Mouse (Mus musculus) intestine, embryonic 14.5 days (tissue): ENCODE results near the gene Tdrd9. TPM values are rescaled to one million over a fixed set of nuclear protein-coding genes. Genes with fewer than 3 reads are reported as not detected.
"Not testable (repeated sequence)": the region's sequence is repeated elsewhere in the genome, so short reads cannot be mapped to it uniquely, and the experiment has no call there.

Source experiments
- ATAC-seq: fragments of 200-750 bp; cut with Nextera tagmentation; replicated peaks from 2 replicates; pipeline ENCODE4 v1.8.0; 2017; ENCODE audit warnings: low read depth, moderate number of reproducible peaks, moderate TSS enrichment, moderate library complexity; ENCODE audit not compliant: low FRiP score, low TSS enrichment
- DNase-seq: peaks from one replicate; pipeline ENCODE4 v3.0.0-alpha.2; 2018; ENCODE audit warnings: low spot score
- H3K27ac ChIP-seq: fragments of 300-500 bp; sonication (generic); 2 replicates; pipeline ENCODE4 v1.5.1; 2014; ENCODE audit warnings: low read depth, mild to moderate bottlenecking, control low read depth
- H3K27me3 ChIP-seq: fragments of 300-500 bp; sonication (generic); replicated peaks from 2 replicates; pipeline ENCODE4 v1.6.1; 2014; ENCODE audit warnings: low read length, control low read depth; ENCODE audit not compliant: control insufficient read depth, insufficient read depth
- H3K36me3 ChIP-seq: fragments of 300-500 bp; sonication (generic); 2 replicates; pipeline ENCODE4 v1.6.1; 2014; ENCODE audit warnings: low read length, control low read depth; ENCODE audit not compliant: control insufficient read depth, insufficient read depth
- H3K4me1 ChIP-seq: fragments of 300-500 bp; sonication (generic); replicated peaks from 2 replicates; pipeline ENCODE4 v1.6.1; 2014; ENCODE audit warnings: low read length, control low read depth, mixed read lengths; ENCODE audit not compliant: control insufficient read depth, insufficient read depth
- H3K4me2 ChIP-seq: fragments of 300-500 bp; sonication (generic); 2 replicates; pipeline ENCODE4 v1.6.1; 2014; ENCODE audit warnings: low read length
- H3K4me3 ChIP-seq: fragments of 300-500 bp; sonication (generic); 2 replicates; pipeline ENCODE4 v1.5.1; 2014; ENCODE audit warnings: low read depth, low read length, control low read depth, mixed read lengths
- H3K9ac ChIP-seq: fragments of 300-500 bp; sonication (generic); 2 replicates; pipeline ENCODE4 v1.6.1; 2014; ENCODE audit warnings: mild to moderate bottlenecking, low read length
- H3K9me3 ChIP-seq: fragments of 300-500 bp; sonication (generic); 2 replicates; pipeline ENCODE4 v1.6.1; 2016; ENCODE audit warnings: low read length, control low read depth; ENCODE audit not compliant: control insufficient read depth
- WGBS: fragments of 180-500 bp; shearing (Covaris S2); extraction: QIAGEN DNeasy Blood & Tissue Kit; methylation state at CpG from one replicate; pipeline ENCODE4 v1.1.7; 2014; 5-methylcytosine and 5-hydroxymethylcytosine counted together
- polyA plus RNA-seq: library from polyadenylated mRNA; unstranded; fragments of >200 nt; fragmentation: Nextera tagmentation; extraction: Ambion mirVana; gene quantifications from 2 replicates; pipeline ENCODE4 v1.2.1, GENCODE M21; 2014

Tdrd9 gene
- polyA plus RNA-seq, 1 experiment from 2014 or later: 0.28 TPM

- Histone ChIP-seq H3K27me3 (no peaks in the 10 kb centered on the region), H3K36me3 (no peaks in the 10 kb centered on the region), H3K4me1 (no peaks in the 10 kb centered on the region), H3K4me3 (no peak overlapping the region), H3K9me3 (peaks cover 9% of the 10 kb centered on the region; the same call in 1 of the 2 replicates), H3K9ac (no peak overlapping the region), H3K27ac (no peak overlapping the region), H3K4me2 (no peak overlapping the region)
- DNase-seq: no peak
- 60% methylated on average over 14 of the region's 14 CpGs for whole genome bisulfite sequencing
- no peak for ATAC-seq
Observed at GRCm38 (mm10) chr12:112025907-112026645, 54.7 kb downstream of the Tdrd9 start.

GRCm38 (mm10) chr12:112027408-112027807, 56.0 kb downstream of the Tdrd9 start:
- Histone ChIP-seq H3K27me3 (no peaks in the 10 kb centered on the region), H3K4me1 (no peaks in the 10 kb centered on the region), H3K9ac (no peak overlapping the region), H3K4me2 (no peak overlapping the region), H3K27ac (no peak overlapping the region), H3K9me3 (0 out of 2 replicates have a peak, but pooled peaks cover 2% of the 10 kb centered on the region), H3K36me3 (no peaks in the 10 kb centered on the region), H3K4me3 (no peak overlapping the region)
- DNase-seq: no peak
- 71% methylated on average over 4 of the region's 4 CpGs for whole genome bisulfite sequencing
- no peak for ATAC-seq

- WGBS: 73% methylated on average over 10 of the region's 10 CpGs
- no peaks in the 10 kb centered on the region for H3K27me3 ChIP-seq
- no peak for ATAC-seq
- no peaks in the 10 kb centered on the region for H3K4me1 ChIP-seq
- no peak overlapping the region for H3K4me2 ChIP-seq
- no peak overlapping the region for H3K4me3 ChIP-seq
- H3K36me3 ChIP-seq: no peaks in the 10 kb centered on the region
- DNase-seq: no peak
- no peaks in the 10 kb centered on the region for H3K9me3 ChIP-seq
- no peak overlapping the region for H3K9ac ChIP-seq
- no peak overlapping the region for H3K27ac ChIP-seq
Observed at GRCm38 (mm10) chr12:112033409-112033975, 62.1 kb downstream of the Tdrd9 start.

- DNase-seq, H3K36me3 ChIP-seq, ATAC-seq, H3K4me2 ChIP-seq, H3K9me3 ChIP-seq, H3K4me1 ChIP-seq, H3K4me3 ChIP-seq, H3K27me3 ChIP-seq, H3K27ac ChIP-seq, H3K9ac ChIP-seq: not testable (repeated sequence)
- WGBS: 87% methylated on average over 6 of the region's 6 CpGs
Observed at GRCm38 (mm10) chr12:112035341-112036100, 64.2 kb downstream of the Tdrd9 start.

GRCm38 (mm10) chr12:112038441-112038840, 67.1 kb downstream of the Tdrd9 start:
- H3K9me3 ChIP-seq: no peaks in the 10 kb centered on the region
- no peaks in the 10 kb centered on the region for H3K27me3 ChIP-seq
- WGBS: 96% methylated on average over 10 of the region's 10 CpGs
- H3K36me3 ChIP-seq: no peaks in the 10 kb centered on the region
- DNase-seq: no peak
- H3K27ac ChIP-seq: no peak overlapping the region
- no peak overlapping the region for H3K9ac ChIP-seq
- no peaks in the 10 kb centered on the region for H3K4me1 ChIP-seq
- H3K4me2 ChIP-seq: no peak overlapping the region
- no peak overlapping the region for H3K4me3 ChIP-seq
- no peak for ATAC-seq

- Histone ChIP-seq H3K27me3 (no peaks in the 10 kb centered on the region), H3K4me3 (no peak overlapping the region), H3K36me3 (no peaks in the 10 kb centered on the region), H3K4me2 (no peak overlapping the region), H3K9me3 (no peaks in the 10 kb centered on the region), H3K27ac (no peak overlapping the region), H3K9ac (no peak overlapping the region), H3K4me1 (no peaks in the 10 kb centered on the region)
- 90% methylated on average over 10 of the region's 10 CpGs for WGBS
- ATAC-seq (no peak), DNase-seq (no peak)
Observed at GRCm38 (mm10) chr12:112039169-112039568, 67.8 kb downstream of the Tdrd9 start.

GRCm38 (mm10) chr12:112042681-112043080, 71.3 kb downstream of the Tdrd9 start:
- ATAC-seq (no peak), DNase-seq (no peak)
- no peaks in the 10 kb centered on the region for H3K9me3 ChIP-seq
- H3K27ac ChIP-seq: no peak overlapping the region
- WGBS: 88% methylated on average over 14 of the region's 14 CpGs
- H3K4me1 ChIP-seq: no peaks in the 10 kb centered on the region
- no peak overlapping the region for H3K9ac ChIP-seq
- H3K27me3 ChIP-seq: no peaks in the 10 kb centered on the region
- H3K36me3 ChIP-seq: no peaks in the 10 kb centered on the region
- no peak overlapping the region for H3K4me2 ChIP-seq
- no peak overlapping the region for H3K4me3 ChIP-seq

- H3K9me3 ChIP-seq: no peaks in the 10 kb centered on the region
Observed at GRCm38 (mm10) chr12:112077651-112078050, 106.3 kb downstream of the Tdrd9 start.

More at GRCm38 (mm10) chr12:112077651-112078050, 106.3 kb downstream of the Tdrd9 start:
- H3K4me3 ChIP-seq: no peak overlapping the region
- DNase-seq (peak; percentile 94), ATAC-seq (0 out of 2 replicates have a peak, but pooled peaks have one; percentile 50)
- 0 out of 2 replicates have a peak, but pooled peaks cover 3% of the 10 kb centered on the region for H3K27me3 ChIP-seq
- H3K9ac ChIP-seq: no peak overlapping the region
- H3K27ac ChIP-seq: no peak overlapping the region
- WGBS: 14% methylated on average over 6 of the region's 6 CpGs
- H3K4me2 ChIP-seq: no peak overlapping the region
- H3K4me1 ChIP-seq: no peaks in the 10 kb centered on the region
- no peaks in the 10 kb centered on the region for H3K36me3 ChIP-seq
